Mouse (Mus musculus): ENCODE results near the gene Vps26b. TPM values are rescaled to one million over a fixed set of nuclear protein-coding genes. Genes with fewer than 3 reads are reported as not detected.

Gene Vps26b
- total RNA-seq, 2 experiments from 2014 or later, result 117 to 119 TPM

GRCm38 (mm10) chr9:26998669-26999460 is 31.0 kb downstream of the Vps26b start:
- intact Hi-C loops (cut with DNase I), result no loop called here
- DNase-seq (ENCODE audit: extremely low spot score in 1 of 2, low spot score in 2 of 2), result no peak

- intact Hi-C loops (cut with DNase I), result no loop called here
- no peak for DNase-seq (ENCODE audit: extremely low spot score in 1 of 2, low spot score in 2 of 2)
These were observed 32.4 kb downstream of the Vps26b start for GRCm38 (mm10) chr9:26997501-26997900.

DNA sequence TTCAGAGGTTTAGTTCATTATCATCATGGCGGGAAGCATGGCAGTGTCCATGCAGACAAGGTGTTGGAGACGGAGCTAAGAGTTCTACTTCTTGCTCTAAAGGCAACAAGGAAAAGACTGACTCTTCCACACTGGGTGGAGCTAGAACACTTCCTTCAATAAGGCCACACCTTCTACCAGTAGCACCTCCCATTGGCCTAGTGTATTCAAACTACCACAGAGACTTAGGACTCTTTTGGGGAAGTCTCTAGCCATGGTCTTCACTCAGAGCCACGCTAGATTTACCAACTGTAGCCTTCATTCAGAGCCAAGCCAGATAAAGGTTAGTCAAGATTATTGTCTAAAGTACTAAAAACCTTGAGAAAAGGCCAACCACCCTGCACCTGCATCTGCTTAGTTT is 32.8 kb downstream of the Vps26b start:
- intact Hi-C loops (cut with DNase I), result no loop called here
- DNase-seq (ENCODE audit: extremely low spot score in 1 of 2, low spot score in 2 of 2), result no peak

- DNase-seq (ENCODE audit: extremely low spot score in 1 of 2, low spot score in 2 of 2), result no peak
- intact Hi-C loops (cut with DNase I), result no loop called here
These were observed 36.0 kb downstream of the Vps26b start for GRCm38 (mm10) chr9:26993900-26994299.

- intact Hi-C loops (cut with DNase I), result no loop called here
- no peak for DNase-seq (ENCODE audit: extremely low spot score in 1 of 2, low spot score in 2 of 2)
These were observed 36.7 kb downstream of the Vps26b start for GRCm38 (mm10) chr9:26993118-26993517.

DNA sequence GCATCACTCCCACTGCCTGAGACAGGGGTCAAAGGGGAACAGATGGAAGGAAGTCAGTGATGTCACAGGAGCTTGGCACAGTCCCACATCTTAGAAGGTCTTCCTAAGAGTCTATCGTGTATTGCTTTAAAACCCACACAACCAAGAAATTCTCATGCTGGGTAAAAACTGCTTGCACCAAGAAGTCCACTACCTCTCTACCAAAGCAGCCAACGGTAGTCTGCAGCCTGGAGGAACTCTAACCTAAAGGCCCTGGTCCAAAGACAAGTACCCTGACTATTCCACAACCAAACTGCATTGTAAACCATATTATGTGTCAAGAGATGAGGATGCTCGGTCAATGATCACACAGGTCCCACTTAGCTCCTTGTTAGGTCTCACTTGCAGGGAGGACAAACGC is 39.7 kb downstream of the Vps26b start:
- intact Hi-C loops (cut with DNase I), result no loop called here
- DNase-seq (ENCODE audit: extremely low spot score in 1 of 2, low spot score in 2 of 2), result no peak

DNA sequence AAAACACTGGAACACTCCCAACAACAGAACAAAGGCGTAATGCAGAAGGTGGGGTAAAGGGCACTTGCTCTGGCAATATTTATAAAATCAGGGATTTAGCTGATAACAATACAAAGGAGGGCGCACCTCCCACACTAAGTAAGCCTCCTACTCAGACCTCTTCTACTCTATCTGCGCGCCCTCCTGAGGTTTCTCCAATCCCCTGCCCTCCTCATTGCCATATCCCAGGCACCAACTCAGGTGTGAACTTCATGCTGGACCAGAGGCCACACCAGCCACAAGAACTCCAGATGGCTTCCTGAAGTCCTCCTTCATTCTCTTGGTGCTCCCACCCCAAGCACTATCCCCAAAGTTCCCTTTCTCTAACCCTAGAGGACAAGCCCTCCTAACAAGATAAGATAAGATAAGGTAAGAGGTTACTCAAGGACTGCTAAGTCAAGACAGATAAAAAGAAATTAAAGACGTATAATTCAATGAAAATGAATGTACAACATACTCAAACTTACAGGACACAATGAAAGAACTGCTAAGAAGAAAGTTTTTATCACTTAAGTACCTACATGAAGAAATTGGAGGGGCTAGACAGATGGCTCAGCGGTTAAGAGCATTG is 44.1 kb downstream of the Vps26b start:
- intact Hi-C loops (cut with DNase I), result no loop called here
- DNase-seq (ENCODE audit: extremely low spot score in 1 of 2, low spot score in 2 of 2), result no peak

- intact Hi-C loops (cut with DNase I), result no loop called here
- no peak for DNase-seq (ENCODE audit: extremely low spot score in 1 of 2, low spot score in 2 of 2)
These were observed 44.7 kb downstream of the Vps26b start for GRCm38 (mm10) chr9:26985090-26985613.

DNA sequence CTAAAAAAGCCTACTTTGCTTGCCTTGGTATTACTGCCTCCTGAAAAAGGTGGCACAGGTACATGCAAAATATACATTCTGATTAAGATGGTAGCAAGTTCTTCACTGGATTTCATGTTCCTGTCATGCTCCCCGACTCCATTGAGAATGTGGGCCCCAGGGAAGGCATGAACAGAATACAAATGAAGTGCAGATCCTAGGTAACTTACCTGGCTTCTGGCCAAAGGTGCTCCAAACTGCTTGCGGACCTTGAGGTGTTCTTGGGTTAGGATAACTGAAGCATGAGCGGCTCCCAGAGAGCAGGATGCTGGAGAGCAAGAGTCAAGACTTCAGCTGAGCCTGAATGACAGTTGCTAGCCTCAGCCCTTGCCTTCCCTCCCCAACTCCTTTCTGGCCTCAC is 51.1 kb downstream of the Vps26b start:
- intact Hi-C loops (cut with DNase I), result no loop called here
- DNase-seq (ENCODE audit: extremely low spot score in 1 of 2, low spot score in 2 of 2), result no peak

DNA sequence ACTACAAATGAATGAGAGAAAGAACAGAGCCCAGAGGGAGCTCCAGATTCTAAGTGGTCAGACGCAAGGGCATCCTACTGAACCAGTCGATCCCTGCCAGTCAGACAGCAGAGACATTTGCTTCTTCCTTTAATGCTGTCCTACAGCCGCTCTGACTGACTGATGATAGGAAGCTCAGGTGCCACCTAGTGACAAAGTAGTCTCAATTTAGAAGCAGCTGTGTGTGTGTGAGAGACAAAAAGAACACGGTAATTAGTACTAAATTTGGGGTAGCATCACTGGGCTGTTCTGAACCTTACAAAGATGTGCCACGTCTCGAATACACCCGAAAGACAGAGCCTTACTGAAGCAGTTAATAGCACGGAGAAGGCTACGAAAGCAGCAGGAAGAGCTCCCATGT is 52.1 kb downstream of the Vps26b start:
- DNase-seq (ENCODE audit: extremely low spot score in 1 of 2, low spot score in 2 of 2), result no peak
- intact Hi-C loops (cut with DNase I), result no loop called here

Other genes with a start within 250 kb of the Vps26b start
- gene Glb1l2, start 223.6 kb downstream of the Vps26b start, total RNA-seq (2021), result under 1 TPM; 0.21 to 0.97 TPM
- not detected for gene Glb1l3, start 169.2 kb downstream of the Vps26b start, total RNA-seq (2021)
- gene Gm1110, start 107.0 kb downstream of the Vps26b start, total RNA-seq (2021), result not detected
- gene Acad8, start 30.5 kb downstream of the Vps26b start, total RNA-seq (2021), result 10 to 100 TPM; 27.1 to 29.1 TPM
- 10 to 100 TPM; 76.9 to 79.6 TPM for gene Thyn1, start 30.4 kb downstream of the Vps26b start, total RNA-seq (2021)
- gene Ncapd3, start 110 bp upstream of the Vps26b start, total RNA-seq (2021), result 10 to 100 TPM; 18.3 to 19.9 TPM
- 10 to 100 TPM; 20.1 to 24.9 TPM for gene Jam3, start 125.4 kb upstream of the Vps26b start, total RNA-seq (2021)

All from left cerebral cortex, postnatal 10 days (tissue).